Mouse (Mus musculus) embryo, embryonic 9.5 days (tissue): ENCODE results near the gene Clcc1.
A peak's percentile ranks its signal among the peaks of the same experiment; 100 is the strongest.

Experiments
- DNase-seq: peaks from one replicate; pipeline ENCODE4 v3.0.0-alpha.2; 2017; ENCODE audit errors: extremely low spot score

Gene Clcc1

DNA sequence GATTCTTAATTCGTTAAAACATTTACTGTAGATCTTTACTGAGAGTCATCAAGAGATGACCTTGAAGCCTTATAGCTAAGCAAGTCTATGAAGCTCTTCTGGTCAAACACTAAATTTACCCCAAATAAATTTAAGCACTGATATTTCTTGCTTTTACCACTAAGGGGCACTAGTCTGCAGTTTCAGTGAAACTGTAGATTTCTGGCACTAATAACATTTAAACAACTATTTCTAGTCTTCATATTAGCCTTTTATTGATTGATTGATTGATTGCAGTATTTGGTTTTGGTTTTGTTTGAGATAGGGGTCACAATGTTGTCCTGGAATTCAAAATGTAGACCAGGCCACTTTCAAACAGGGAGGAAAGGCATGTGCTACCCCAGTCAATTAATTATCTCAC lies 47.5 kb downstream of the Clcc1 start:
- no peak for DNase-seq

DNA sequence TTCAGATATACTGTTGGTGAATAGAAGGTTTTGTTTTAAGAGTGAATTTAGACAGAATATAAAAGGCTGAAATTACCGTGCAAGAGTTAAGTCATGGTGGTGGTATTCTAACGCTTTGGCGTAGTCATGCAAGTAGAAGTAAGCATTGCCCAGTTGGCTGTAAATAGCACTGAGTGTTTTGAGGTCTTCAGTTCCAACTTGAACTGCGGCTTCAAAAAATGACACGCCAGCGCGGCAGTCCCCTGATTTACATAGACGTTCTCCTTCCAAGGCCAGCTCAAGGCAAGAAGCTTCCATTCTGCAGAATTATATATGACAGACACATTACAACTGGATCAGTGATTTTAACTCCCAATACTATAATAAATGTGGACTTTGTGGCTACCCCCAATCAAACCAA lies 49.1 kb downstream of the Clcc1 start:
- DNase-seq = no peak

DNA sequence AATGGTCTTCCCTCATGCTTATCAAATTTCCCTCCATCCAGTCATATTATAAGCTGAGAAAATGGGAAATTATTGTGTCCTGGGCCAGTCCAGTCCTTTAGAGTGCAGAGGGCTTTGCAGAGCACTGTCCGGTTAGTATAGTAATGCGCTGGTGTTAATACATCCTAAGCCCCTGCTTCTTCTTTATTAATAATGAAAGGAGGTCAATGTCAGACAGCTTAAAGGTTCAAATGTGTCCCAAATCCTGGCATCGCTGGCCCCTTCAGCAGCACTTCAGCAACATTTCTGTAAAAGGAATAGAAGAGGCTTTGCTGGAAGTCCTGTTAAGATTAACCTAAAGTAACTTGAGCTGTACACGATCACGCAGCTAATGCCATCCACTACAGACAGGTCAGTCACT lies 57.6 kb downstream of the Clcc1 start:
- no peak for DNase-seq

DNA sequence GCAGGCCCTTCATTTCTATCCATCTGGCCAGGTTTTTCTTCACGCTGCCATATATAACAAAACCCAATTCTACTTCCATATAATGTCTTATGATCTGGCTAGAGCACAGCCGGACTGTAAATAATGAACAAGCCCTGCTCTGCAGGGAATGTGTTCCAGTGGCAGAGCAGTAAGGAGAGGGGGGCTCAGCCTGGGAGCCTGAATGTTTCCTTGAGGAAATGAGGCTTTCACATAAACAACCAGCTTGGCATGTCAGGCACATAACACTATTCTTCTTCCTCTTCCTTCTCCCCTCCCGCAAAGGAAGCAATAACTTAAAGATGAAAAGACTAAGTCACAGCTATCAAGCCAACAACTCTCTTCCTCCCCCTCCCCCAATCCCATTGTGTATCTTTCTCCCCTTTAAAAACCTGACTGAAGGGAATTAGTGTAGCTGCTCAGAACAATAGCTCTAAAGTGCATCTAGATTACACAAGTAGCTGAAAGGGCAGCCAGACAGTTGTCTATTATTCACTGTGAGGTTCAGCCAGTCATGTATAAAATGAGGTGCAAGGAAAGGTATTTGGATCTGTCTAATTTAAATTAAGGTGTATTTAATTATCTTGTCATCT lies 59.5 kb downstream of the Clcc1 start:
- DNase-seq = no peak

DNA sequence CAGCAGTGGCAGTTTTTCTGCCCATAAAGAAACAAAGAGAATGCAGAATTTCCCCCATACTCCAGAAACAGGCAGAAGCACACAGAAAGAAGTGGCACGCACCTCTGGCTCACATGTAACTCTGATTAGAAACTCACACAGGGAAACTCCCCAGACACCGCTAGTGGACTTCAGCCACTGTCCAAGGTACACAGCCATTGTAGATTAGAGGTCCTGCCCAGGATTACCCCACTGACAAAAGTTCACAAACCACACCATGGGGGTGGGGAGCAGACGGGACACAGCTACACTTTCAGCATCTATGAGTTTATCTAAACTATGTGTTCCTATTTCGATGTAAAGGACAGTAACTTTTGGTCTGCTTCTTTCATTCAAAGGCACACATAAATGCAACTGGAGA lies 61.1 kb downstream of the Clcc1 start:
- DNase-seq = no peak

DNA sequence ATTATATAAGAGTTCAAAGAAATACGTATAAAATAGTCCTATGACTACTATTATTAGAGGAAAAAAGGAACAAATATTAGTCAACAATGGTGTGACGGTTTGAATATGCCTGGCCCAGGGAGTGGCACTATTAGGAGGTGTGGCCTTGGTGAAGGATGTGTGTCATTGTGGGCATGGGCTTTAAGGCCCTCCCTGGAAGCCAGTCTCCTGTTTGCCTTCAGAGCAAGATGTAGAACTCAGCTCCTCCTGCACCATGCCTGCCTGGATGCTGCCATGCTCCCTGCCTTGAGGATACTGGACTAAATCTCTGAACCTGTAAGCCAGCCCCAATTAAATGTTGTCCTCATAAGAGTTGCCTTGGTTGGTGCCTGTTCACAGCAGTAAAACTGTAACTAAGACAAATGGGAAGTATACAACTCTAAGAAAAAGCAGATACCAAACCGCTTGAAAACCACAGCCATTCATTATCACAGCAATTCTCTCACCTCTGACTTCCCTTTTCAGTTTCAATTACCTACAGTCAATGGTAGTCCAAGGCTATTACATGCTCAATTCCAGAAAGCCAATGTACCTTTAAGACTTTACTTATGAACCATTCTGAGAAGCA lies 64.3 kb downstream of the Clcc1 start:
- no peak for DNase-seq

DNA sequence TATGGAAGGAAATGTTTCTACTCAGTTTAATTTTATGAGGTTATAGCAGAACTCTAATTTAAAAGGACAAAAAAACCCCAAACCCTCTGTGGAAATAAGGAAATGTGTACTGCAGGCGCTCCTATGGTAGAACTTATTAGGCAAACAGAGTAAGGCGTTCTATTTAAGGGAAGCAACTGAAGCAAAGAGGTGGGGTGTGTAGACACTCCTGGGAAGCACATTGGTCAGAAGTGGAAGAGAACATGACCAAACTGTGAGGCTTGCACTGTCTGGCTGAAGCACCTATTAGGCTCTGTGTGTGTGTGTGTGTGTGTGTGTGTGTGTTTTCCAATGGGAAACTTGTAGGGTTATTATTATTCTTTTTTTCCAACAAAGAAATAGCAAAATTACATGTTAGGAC lies 65.6 kb downstream of the Clcc1 start:
- no peak for DNase-seq

DNA sequence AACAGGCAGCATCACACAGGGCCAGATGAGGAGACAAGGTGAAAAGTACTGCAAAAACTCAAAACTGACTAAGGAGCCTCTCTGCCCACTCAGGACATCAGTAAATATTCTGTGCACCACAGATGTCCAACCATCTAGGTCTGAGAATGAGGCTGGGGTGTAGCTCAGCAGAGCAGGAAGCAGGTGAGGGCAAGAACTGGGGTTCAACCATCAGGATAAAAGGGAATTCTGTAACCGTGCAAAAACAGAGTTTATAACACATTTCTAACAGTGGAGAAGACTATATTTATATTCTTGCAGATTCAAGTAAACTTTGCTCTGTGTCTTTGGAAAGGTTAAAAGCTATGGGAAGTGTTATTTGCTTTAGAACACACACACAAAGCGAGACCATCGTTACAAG lies 66.0 kb downstream of the Clcc1 start:
- no peak for DNase-seq

DNA sequence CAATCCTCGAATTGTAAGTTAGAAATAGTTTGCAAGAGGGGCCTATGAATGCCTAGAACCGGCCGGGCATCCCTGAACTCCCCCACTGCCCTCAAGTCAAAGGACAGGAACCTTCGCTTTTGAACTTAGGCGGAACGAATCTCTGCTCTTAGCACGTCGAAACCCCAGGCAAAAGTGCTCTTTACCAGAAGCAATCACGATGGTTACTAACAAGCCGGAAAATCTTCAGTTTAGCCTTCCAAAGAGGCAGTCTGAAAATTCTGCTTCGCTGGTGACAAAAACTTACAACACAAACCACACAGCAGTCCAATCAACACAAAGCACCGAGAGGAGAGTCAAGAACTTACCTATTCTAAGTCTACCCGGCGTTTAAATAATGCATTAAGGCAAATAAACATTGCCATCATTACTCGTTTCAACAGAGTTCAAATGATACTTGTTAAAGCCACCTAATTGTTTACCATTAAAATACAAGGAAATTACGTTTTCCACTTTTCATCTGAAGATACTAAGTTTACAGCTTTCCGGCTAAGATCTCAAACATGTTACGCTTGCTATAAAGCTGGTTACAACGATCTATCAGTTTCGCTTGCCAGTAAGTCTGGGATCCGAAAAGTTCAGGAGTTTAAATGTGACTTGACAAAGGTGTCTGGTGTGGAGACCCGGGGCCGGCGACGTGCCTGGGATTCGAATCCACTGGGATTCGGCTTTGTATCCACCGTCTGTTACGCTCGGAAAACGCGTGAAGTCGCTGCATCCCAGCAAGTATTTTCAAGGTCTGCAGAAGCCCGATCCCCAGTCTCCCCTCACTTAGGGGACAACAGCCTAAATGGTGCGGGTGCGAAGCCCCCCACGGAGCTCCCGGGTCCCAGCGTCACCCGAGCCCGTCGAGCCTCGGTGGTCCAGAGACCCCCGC lies 67.6 kb downstream of the Clcc1 start:
- DNase-seq = peak; percentile 41

DNA sequence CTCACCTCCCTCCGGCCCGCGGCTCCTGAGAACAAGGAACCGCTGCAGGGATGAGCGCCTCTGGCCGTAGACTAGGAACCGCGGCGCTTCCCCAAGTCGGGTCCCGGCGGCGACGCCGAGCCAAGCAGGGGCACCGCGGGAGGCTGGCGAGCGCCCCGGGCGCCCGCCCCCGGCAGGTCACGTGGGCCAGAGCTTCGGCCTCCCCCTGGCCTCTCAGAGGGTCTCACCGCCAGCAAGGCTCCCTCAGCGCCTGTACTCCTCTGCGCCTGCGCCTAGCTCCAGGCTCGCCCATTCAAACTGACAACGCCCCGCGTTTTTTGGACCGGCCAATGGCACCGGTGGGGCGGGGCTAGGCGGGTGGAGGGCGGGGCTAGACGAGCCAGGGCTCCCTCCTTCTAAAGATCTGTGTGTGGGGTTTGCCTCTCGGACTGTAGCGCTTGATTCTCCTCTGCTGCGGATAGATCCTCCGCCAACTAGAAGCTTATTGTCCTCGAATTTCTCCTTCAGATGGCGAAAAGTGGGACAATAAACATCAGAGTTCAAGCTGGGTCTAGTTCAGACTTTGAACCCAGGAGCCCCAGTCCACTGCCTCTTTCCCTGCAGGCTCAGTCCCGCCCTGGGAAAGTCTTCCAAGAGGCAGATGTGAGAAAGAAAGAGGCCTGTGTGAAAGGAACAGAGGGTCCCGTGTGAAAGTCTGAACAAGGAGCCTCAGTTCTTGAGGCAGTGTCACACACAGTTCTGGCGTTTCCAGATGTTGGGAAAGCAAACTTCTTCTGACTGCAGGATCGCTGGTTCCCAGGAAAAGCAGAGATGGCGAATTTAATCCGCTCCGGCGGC lies 68.5 kb downstream of the Clcc1 start, which contains the start of gene Gpsm2:
Gene Gpsm2, minus strand, starts transcription at position 274 of the 837 bp plus-strand sequence.
- peak; percentile 99 for DNase-seq

DNA sequence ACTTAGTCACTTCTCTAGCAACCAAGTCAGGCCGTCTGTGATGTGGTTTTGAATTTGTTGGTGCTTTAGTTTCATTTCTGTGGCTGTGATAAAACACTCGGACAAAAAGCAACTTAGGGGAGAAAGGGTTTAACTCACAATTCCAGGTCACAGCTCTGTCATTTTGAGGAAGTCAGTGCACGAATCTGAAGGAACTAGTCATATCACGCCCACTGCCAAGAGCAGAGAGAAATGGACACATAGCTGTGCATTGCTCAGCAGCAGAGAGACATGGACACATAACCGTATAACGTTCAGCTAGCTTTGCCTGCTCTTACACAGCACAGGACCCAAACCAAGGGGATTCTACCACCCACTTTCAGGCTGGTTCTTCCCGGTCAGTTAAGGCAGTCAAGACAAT lies 72.7 kb downstream of the Clcc1 start:
- no peak for DNase-seq

DNA sequence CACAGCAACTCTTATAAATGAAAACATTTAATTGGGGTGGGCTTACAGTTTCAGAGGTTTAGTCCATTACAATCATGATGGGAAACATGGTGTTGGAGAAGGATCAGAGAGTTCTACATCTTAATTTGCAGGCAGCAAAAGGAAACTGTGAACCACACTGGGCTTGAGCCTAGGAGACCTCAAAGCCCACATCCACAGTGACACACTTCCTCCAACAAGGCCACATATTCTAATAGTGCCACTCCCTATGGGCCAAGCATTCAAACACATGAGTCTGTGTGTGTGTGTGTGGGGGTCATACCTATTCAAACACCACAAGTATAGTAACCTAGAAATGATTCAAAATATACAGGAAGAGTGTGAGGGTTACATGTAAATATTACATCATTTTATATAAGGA lies 73.6 kb downstream of the Clcc1 start:
- no peak for DNase-seq

DNA sequence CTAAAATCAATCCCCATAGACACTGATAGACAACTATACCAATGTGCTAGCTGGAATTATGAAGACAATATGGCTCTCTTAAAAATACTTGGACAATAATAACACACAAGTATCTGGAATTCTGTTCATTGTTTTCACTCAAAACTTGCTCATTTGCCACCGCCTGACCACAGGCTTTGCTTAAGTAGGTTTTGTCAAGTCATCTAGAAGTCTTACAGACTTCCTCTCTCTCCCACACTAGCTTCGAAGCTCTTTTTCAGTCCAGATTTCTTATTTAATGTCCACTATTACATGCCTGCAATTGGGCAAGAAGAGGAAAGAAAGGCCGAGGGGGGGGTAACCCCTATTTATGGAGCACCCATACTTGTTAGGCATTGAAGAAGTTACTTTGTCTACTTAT lies 74.1 kb downstream of the Clcc1 start:
- no peak for DNase-seq
